Mouse (Mus musculus) central nervous system, embryonic 18 days (tissue): ENCODE measurements around the gene Sec13. TPM values are rescaled to one million over a fixed set of nuclear protein-coding genes. Genes with fewer than 3 reads are reported as not detected.

Source experiments
- polyA plus RNA-seq: library from polyadenylated mRNA; depleted of rRNA; stranded (reverse); fragments of >200 nt; gene quantifications from 2 replicates; pipeline ENCODE4 v1.2.3, GENCODE M21; 2012; rRNA removed

The Sec13 gene
- 189 and 193 TPM in 2 replicates for polyA plus RNA-seq

GRCm38 (mm10) chr6:113740236-113741217, at the start of gene Sec13:
TSS of gene Sec13 (minus strand) at chr6:113740743.

DNA sequence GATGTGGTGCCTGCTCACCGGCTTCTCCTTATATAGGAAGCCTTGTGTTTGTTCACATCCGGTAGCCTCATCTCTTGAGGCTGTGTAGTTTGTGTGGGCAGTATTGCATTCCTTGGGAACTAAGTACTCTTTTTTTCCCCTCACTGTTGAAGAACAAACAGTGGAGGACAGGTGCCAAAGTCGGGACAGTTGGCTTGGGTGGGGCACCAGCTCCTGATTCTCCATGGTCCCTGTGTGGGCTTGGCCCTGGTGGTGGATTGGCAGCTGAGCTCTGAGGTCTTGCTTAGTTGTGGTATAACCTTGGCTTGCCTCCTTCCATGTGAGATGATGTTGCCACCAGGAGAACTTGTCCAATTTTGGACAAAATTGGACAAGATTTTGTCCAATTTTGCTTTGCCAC, 20.7 kb downstream of the Sec13 start, which contains the start of gene Ghrl:
TSS of gene Ghrl (minus strand) at position 3 of the 400 bp plus-strand sequence.

DNA sequence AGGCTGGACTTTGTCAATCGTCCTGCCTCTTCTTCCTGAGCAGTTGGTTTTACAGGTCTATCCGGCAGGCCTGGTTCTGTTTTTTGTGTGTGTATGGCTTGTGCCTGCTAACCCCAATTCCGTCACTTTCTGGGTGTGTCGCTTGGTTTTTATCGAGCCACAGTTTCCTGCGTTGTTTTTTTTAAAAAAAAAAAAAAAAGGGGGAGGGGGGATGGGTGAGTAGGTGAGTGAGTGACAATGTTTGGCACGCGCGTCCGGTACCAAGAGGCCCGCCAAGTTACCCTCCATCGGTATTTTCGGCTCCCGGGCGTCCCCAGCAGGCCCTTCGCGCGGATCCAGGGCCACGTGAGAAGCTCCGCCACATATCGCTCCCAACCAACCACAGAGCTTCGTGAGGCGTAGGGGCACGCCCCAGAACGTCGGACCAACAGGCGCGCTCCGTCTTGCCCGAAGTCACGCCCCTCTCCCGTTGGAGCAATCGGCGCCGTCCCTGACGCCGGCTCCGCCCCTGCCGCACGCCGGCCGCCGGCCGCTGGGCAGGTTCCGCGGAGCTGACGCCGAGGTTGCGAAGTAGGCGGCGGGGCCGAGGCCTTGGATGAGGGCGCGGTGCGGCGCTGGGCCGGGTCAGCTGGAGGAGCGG, 43.8 kb downstream of the Sec13 start, which contains the start of gene Tatdn2:
TSS of gene Tatdn2 (plus strand) at position 469 of the 640 bp plus-strand sequence.

Other genes with a start within 250 kb of the Sec13 start
- 13.0 and 13.1 TPM in 2 replicates for gene Prrt3, start 238.8 kb downstream of the Sec13 start, polyA plus RNA-seq
- 74.1 and 76.8 TPM in 2 replicates for gene Emc3, start 209.1 kb downstream of the Sec13 start, polyA plus RNA-seq
- gene Fancd2, start 209.1 kb downstream of the Sec13 start, polyA plus RNA-seq = 4.5 and 4.6 TPM in 2 replicates
- gene Fancd2os, start 140.0 kb downstream of the Sec13 start, polyA plus RNA-seq = 0.04 TPM in 1 of 2 replicates, not detected in the other
- 247 and 262 TPM in 2 replicates for gene Brk1, start 136.0 kb downstream of the Sec13 start, polyA plus RNA-seq
- 55.8 and 61.6 TPM in 2 replicates for gene Vhl, start 116.8 kb downstream of the Sec13 start, polyA plus RNA-seq
- 4.9 and 5.6 TPM in 2 replicates for gene Irak2, start 102.3 kb downstream of the Sec13 start, polyA plus RNA-seq
- 32.8 and 33.1 TPM in 2 replicates for gene Tatdn2, start 43.7 kb downstream of the Sec13 start, polyA plus RNA-seq
- 0.13 and 0.47 TPM in 2 replicates for gene Ghrl, start 20.9 kb downstream of the Sec13 start, polyA plus RNA-seq